Mouse (Mus musculus): Measurements from ENCODE around the gene Lamtor2.
"Not testable (repeated sequence)": the region's sequence is repeated elsewhere in the genome, so short reads cannot be mapped to it uniquely, and the experiment has no call there.

Gene Lamtor2

GRCm38 (mm10) chr3:88552676-88553524 is at the start of gene Lamtor2:
Gene Lamtor2 (minus strand): TSS chr3:88553074.
- DNase-seq (ENCODE audit: low spot score in 2 of 2) = peak; percentile 96

GRCm38 (mm10) chr3:88602466-88602865 is 49.6 kb upstream of the Lamtor2 start:
- DNase-seq (ENCODE audit: low spot score in 2 of 2) = no peak

DNA sequence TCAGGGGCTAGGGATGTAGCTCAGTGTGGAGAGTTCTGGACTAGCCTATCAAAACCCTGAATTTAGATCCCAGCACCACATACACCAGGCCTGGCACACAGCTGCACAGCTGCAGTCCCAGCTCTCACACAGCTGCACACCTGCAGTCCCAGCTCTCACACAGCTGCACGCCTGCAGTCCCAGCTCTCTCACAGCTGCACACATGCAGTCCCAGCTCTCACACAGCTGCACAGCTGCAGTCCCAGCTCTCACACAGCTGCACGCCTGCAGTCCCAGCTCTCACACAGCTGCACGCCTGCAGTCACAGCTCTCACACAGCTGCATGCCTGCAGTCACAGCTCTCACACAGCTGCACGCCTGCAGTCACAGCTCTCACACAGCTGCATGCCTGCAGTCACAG is 43.7 kb upstream of the Lamtor2 start:
- not testable (repeated sequence) for DNase-seq (ENCODE audit: low spot score in 2 of 2)

- DNase-seq (ENCODE audit: low spot score in 2 of 2) = no peak
These were observed 41.2 kb upstream of the Lamtor2 start for GRCm38 (mm10) chr3:88593893-88594580.

DNA sequence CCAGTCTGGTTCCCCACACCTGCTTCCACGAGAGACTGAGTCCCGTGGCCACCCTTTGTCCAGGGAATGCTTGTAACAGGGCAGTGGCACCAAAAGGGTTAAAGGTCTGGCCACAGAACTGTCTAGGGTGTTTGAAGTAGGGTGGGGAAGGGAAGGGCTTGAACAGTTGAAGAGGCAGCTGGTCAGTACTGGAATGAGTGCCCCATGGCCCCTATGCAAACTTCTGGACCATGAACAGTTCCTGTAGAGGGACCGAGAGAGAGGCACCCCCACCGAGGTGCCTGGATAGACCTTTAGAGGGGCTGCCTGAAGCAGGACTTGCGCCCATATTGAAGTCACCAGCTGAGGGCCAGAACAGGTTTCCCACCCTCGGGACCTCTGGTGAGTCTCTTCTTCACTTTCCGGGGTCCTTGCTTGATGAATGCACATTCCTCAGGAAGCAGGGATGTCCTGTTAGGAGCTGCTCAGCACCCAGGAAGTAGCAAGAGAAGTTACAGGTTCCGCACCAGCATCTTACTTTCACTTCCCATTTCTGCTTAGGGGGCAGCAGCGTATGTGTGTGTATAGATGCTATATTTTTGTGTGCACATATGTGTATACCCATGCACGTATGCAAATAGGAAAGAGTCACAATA is 40.2 kb upstream of the Lamtor2 start:
- DNase-seq (ENCODE audit: low spot score in 2 of 2) = no peak

DNA sequence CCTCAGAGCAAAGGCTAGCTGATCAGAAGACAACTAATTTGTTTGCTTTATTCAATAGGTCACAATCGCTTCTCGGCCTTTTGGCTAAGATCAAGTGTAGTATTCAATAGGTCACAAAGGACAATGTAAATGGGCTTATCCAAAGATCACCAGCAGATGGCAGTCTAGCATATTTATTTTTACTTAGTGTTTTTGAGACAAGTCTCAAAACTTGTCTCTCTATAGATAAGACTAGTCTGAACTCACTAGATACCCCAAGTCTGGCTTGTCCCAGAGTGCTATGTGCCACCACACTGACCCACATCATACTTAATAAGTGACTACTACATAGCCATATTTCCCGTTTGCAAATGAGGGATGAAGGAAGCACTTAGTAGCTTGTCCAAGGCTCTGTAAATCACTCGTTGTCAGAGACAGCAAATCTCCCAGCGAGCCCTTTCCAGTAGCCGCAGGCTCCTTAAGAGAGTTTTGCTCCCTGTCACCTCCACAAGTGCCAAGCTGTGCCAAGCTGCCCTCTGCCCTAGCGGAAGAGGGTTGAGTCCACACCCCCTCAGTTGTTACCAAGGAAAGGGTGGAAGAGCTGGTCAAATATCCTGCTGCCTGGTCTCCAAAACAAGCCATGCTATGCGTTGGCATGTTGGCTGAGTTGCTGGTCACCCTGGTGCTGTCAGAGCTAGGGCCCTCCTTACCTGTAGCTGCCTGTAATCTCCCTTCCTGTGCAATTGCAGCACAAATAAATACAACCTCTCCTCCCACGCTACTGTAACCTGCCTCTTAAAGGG is 39.3 kb upstream of the Lamtor2 start:
- DNase-seq (ENCODE audit: low spot score in 2 of 2) = no peak

DNA sequence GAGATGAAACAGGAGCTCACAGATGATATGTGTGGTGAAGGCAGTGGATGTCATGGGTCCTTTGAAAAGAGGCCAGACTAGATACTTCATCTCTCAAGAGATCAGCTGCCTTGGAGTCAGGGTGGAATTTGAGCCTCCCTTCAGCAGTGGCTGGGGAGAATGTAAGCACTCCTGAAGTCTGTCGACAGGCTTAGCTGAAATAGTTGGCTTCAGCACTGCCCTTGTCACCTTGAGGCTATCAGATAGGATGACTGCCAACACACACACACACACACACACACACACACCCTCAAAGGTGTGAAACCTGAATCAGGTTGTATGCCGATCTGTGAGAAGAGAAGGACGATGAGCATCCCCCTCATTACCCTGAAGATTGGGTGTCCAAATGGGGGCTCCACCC is 38.2 kb upstream of the Lamtor2 start:
- DNase-seq (ENCODE audit: low spot score in 2 of 2) = no peak

- DNase-seq (ENCODE audit: low spot score in 2 of 2) = no peak
These were observed 37.4 kb upstream of the Lamtor2 start for GRCm38 (mm10) chr3:88590246-88590645.

DNA sequence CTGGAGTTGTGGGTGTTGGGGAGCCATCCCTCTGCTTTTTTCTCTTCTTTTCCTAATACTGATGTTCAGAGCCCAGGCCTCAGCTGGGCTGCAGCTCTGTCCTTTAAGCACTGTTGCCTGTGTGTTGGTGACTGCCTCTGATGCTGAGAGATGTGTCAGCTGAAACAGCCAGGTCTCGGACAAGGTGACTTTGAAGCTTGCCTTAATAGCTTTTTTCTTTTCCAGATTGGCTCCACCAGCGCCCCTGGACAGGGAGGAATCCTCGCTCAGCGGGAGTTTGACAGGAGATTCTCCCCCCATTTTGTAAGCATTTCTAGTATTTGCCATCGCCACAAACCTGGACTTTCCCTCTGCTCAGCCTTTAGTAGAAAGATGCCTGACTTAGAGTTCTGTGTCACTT is 33.8 kb upstream of the Lamtor2 start:
- no peak for DNase-seq (ENCODE audit: low spot score in 2 of 2)

GRCm38 (mm10) chr3:88585769-88586168 is 32.9 kb upstream of the Lamtor2 start:
- DNase-seq (ENCODE audit: low spot score in 2 of 2) = no peak

- DNase-seq (ENCODE audit: low spot score in 2 of 2) = peak; percentile 64 to 67
These were observed 26.7 kb upstream of the Lamtor2 start for GRCm38 (mm10) chr3:88579454-88580117.

GRCm38 (mm10) chr3:88578498-88579424 is 25.9 kb upstream of the Lamtor2 start:
- no peak for DNase-seq (ENCODE audit: low spot score in 2 of 2)

DNA sequence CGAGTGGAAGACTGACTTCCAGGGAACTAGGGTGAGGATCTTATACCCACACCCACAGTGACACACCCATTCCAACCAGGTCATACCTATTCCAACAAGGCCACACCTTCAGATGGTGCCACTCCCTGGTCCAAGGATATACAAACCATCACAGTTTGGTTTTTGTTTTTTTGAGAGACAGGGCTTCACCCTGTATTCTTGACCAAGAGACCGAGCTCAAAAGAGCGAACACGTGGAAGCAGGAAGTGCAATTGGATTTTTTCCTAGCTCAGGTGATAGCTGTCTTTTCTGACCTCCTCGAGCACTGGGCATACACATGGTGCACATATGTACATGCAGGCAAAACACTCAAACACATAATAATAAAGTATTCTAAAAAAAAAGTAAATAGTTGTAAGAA is 25.0 kb upstream of the Lamtor2 start:
- DNase-seq (ENCODE audit: low spot score in 2 of 2) = not testable (repeated sequence)

DNA sequence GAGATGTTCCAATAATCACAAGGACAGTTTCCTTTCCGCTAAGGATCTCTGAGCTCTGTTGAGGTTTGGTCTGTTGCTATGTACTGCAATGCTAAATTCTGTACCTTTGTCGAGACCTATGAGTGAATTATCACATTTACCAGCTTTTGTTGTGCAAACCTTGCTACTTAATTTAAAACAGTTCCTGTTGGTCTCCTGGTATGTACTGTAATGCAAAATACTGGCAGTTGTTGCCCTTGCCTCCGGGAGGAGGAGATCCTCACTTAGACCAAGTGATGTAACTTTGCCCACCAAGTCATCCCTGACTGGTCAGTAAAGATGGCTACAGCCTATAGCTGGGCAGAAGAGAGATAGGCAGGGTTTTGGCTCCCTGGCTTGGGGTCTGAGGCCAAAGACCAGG is 22.7 kb upstream of the Lamtor2 start, which contains the start of gene Ssr2:
Gene Ssr2 (plus strand): TSS at position 337 of the 400 bp plus-strand sequence.
- no peak for DNase-seq (ENCODE audit: low spot score in 2 of 2)

DNA sequence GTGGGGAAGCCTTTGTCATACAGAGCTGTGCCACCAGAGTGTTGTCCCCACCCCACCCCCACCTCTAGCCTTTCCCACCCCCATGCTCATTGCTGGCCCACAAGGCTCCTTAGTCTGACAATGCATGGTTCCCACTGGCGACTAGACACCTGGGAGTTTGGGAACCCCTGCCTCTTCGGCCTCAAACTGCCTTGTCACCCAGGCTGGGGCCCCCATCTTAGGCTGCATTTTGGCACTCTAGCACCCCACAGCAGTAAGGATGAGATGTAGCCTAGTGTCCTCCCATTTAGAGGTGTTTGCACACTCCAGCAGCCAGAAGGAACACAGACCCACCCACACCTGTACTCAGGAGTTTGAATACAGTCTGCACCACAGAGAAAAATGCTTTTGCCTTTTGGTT is 20.9 kb upstream of the Lamtor2 start:
- no peak for DNase-seq (ENCODE audit: low spot score in 2 of 2)

- DNase-seq (ENCODE audit: low spot score in 2 of 2) = no peak
These were observed 20.0 kb upstream of the Lamtor2 start for GRCm38 (mm10) chr3:88572835-88573234.

DNA sequence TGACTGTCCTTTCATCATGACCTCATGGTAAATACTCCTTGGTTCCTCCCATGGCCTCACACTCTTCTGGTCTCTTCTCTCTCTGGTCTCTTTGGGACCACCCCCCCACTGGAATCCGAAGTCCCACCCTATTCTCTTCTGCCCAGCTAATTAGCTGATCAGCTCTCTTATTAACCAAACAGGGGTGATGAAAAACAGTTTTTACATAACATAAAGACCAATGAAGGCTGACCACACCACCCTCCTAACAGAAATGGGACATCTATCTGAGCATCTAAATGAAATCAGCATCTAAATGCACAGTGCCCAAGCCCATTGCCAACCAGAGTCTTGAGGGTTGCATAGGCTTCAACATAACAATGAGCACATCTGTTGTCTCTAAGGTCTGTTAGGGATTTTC is 19.0 kb upstream of the Lamtor2 start:
- DNase-seq (ENCODE audit: low spot score in 2 of 2) = no peak

DNA sequence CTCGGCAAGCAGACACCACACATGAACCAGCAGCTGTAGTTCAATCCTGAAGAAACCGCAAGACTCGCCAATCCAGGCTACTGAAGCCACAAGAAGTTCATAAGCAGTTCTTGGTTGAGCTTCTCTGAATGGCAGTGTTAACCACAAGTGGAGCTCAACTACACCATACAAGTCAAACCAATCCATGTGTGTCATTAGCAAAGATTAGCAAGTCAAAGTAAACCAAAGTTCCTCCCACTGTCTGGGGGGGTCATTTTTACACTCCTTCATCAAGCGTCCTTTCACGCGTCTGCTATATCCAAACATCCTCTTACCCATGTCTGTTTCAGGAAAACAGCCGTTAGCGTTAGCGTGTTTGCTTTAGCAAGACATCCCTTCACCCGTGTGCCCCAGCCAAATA is 17.5 kb upstream of the Lamtor2 start:
- no peak for DNase-seq (ENCODE audit: low spot score in 2 of 2)

- no peak for DNase-seq (ENCODE audit: low spot score in 2 of 2)
These were observed 16.8 kb upstream of the Lamtor2 start for GRCm38 (mm10) chr3:88569694-88570093.

DNA sequence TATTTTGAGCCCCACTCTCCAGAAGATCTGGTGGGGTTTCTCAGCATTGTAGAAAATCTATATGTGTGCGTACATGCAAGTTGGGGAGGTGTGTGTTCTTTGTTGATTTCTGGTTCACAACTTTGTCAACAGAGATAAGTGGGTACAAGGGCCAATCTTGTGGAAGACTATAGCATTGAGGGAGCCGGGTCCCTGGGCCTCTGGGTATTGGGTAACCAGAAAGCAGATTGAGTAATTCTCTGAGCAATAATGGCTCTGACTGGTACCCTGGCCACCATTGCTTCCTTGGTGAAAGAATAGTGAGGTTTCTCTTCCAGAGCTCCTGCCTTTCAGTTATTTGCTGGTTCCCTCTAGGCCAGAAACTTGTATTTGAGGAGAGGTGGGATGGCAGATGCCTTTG is 16.2 kb upstream of the Lamtor2 start:
- DNase-seq (ENCODE audit: low spot score in 2 of 2) = no peak

All from frontal cortex, postnatal 14 days (tissue).